Mouse (Mus musculus) T-helper 2 cell (primary cell): ENCODE results near the gene Calca.
"Not testable (repeated sequence)": the region's sequence is repeated elsewhere in the genome, so short reads cannot be mapped to it uniquely, and the experiment has no call there.

Experiments used
- in situ Hi-C: fragments of 300-600 bp; cut with MboI, MseI; formaldehyde crosslinking; loops from one replicate; pipeline ENCODE4 v1.15.1; 2025; ENCODE audit warnings: high pct_unique_total_duplicates

Calca gene

GRCm38 (mm10) chr7:114636102-114636501 lies at the start of gene Calca:
Gene Calca (minus strand): TSS chr7:114636357.
- in situ Hi-C loops, result no loop called here

GRCm38 (mm10) chr7:114672697-114673096 lies 36.5 kb upstream of the Calca start:
- in situ Hi-C loops, result loop anchor here (5.0 kb wide), 1 partner anchor 95 kb away; no protein-coding TSS in a partner anchor

- in situ Hi-C loops, result loop anchor here (5.0 kb wide), 1 partner anchor 94 kb away; no protein-coding TSS in a partner anchor
Measured at GRCm38 (mm10) chr7:114671405-114671804, 35.2 kb upstream of the Calca start.

- in situ Hi-C loops, result no loop called here
Measured at GRCm38 (mm10) chr7:114649730-114650129, 13.6 kb upstream of the Calca start.

- in situ Hi-C loops, result no loop called here
Measured at GRCm38 (mm10) chr7:114648791-114649190, 12.6 kb upstream of the Calca start.

- in situ Hi-C loops, result no loop called here
Measured at GRCm38 (mm10) chr7:114635569-114636101, 522 bp downstream of the Calca start.

- in situ Hi-C loops, result no loop called here
Measured at GRCm38 (mm10) chr7:114634386-114634785, 1.8 kb downstream of the Calca start.

GRCm38 (mm10) chr7:114625966-114626365 lies 10.2 kb downstream of the Calca start:
- in situ Hi-C loops, result loop anchor here (10.0 kb wide), 1 partner anchor 101 kb away; no protein-coding TSS in a partner anchor

- in situ Hi-C loops, result no loop called here
Measured at GRCm38 (mm10) chr7:114616759-114617158, 19.4 kb downstream of the Calca start.

- in situ Hi-C loops, result not testable (repeated sequence)
Measured at GRCm38 (mm10) chr7:114594391-114594790, 41.8 kb downstream of the Calca start.

- in situ Hi-C loops, result loop anchor here (10.0 kb wide), 1 partner anchor 232 kb away; no protein-coding TSS in a partner anchor
Measured at GRCm38 (mm10) chr7:114582441-114582840, 53.7 kb downstream of the Calca start.
